Mouse (Mus musculus) MEL (cell line): ENCODE data around the gene Mcm6.

Source experiments
- CTCF ChIP-seq, 3 experiments: IDR thresholded peaks in 2 of 3; conservative IDR thresholded peaks in 1 of 3; 2 replicates each; pipeline ENCODE4 v1.5.1; 2011 to 2012; ENCODE audit warnings: low read length in 3 of 3, low read depth in 2 of 3, mild to moderate bottlenecking in 2 of 3, improper control_type of control experiment in 1 of 3, inconsistent platforms in 1 of 3, mixed read lengths in 1 of 3, moderate library complexity in 1 of 3; ENCODE audit not compliant: control insufficient read depth in 1 of 3, insufficient read depth in 1 of 3, poor library complexity in 1 of 3, severe bottlenecking in 1 of 3
- MAX ChIP-seq: IDR thresholded peaks from 2 replicates; pipeline ENCODE4 v1.6.1; 2011; ENCODE audit warnings: low read length, improper control_type of control experiment
- MXI1 ChIP-seq: IDR thresholded peaks from 2 replicates; pipeline ENCODE4 v1.6.1; 2011; ENCODE audit warnings: mild to moderate bottlenecking, low read depth, low read length, improper control_type of control experiment
- MYC ChIP-seq: IDR thresholded peaks from 2 replicates; pipeline ENCODE4 v1.6.1; 2011; ENCODE audit warnings: low read depth, mild to moderate bottlenecking, low read length, improper control_type of control experiment, moderate library complexity
- POLR2A ChIP-seq, 2 experiments: IDR thresholded peaks; 2 replicates each; pipeline ENCODE4 v1.6.1; 2011 to 2012; ENCODE audit warnings: low read length in 2 of 2, mild to moderate bottlenecking in 2 of 2, control low read depth in 1 of 2, improper control_type of control experiment in 1 of 2, low read depth in 1 of 2, moderate library complexity in 1 of 2; ENCODE audit not compliant: control insufficient read depth in 1 of 2, insufficient read depth in 1 of 2, poor library complexity in 1 of 2
- RAD21 ChIP-seq: IDR thresholded peaks from 2 replicates; pipeline ENCODE4 v1.6.1; 2011; ENCODE audit warnings: mild to moderate bottlenecking, low read depth, low read length, improper control_type of control experiment
- RCOR1 ChIP-seq: IDR thresholded peaks from 2 replicates; pipeline ENCODE4 v1.6.1; 2012; ENCODE audit warnings: low read depth, mild to moderate bottlenecking, inconsistent platforms, low read length, improper control_type of control experiment
- SIN3A ChIP-seq: IDR thresholded peaks from 2 replicates; pipeline ENCODE4 v1.6.1; 2012; ENCODE audit warnings: low read length, improper control_type of control experiment, inconsistent platforms
- SMC3 ChIP-seq: IDR thresholded peaks from 2 replicates; pipeline ENCODE4 v1.6.1; 2011; ENCODE audit warnings: low read depth, low read length, improper control_type of control experiment
- ZC3H11A ChIP-seq: IDR thresholded peaks from 2 replicates; pipeline ENCODE4 v1.6.1; 2012; ENCODE audit warnings: low read depth, mild to moderate bottlenecking, inconsistent platforms, low read length, improper control_type of control experiment

DNA sequence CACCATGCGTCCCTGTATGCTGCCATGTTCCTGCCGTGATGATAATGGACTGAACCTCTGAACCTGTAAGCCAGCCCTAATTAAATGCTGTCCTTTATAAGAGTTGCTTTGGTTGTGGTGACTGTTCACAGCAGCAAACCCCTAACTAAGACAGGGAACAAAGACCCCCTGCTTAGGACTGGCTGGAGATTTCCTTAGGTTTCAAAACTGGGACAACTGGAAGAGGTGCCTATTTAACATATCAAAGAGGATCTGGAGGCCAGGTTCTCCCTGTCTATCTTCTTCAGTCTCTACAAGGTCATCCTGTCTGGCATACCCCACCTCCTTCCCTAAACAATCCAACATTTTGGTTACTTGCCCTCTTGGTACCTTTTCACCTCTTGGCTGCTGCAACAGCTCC, 32.9 kb upstream of the Mcm6 start:
- TF ChIP-seq ZC3H11A (no peak), MXI1 (no peak), CTCF (IDR thresholded peaks at IDR 0.05 in 2 of 3, conservative IDR thresholded peaks at IDR 0.05 in 1 of 3; ENCODE audit: control insufficient read depth in 1 of 3, insufficient read depth in 1 of 3, low read depth in 2 of 3, low read length in 3 of 3, poor library complexity in 1 of 3, severe bottlenecking in 1 of 3) (no peak), RAD21 (no peak), MYC (no peak), POLR2A (IDR thresholded peaks at IDR 0.05; ENCODE audit: control insufficient read depth in 1 of 2, insufficient read depth in 1 of 2, low read depth in 1 of 2, low read length in 2 of 2, poor library complexity in 1 of 2) (no peak), MAX (no peak), SIN3A (no peak), RCOR1 (no peak), SMC3 (no peak)
